Mouse (Mus musculus) megakaryocyte, embryonic 14.5 days (primary cell): ENCODE results near the gene Zbtb24.

Source experiments
- FLI1 ChIP-seq: IDR thresholded peaks from 2 replicates; pipeline ENCODE4 v1.6.1; 2012; ENCODE audit warnings: low read length, inconsistent platforms, mixed read lengths
- GATA1 ChIP-seq: IDR thresholded peaks from 3 replicates; pipeline ENCODE4 v1.6.1; 2012; ENCODE audit warnings: mixed read lengths, low read length, inconsistent platforms, borderline replicate concordance

- no peak for TF ChIP-seq GATA1
- no peak for TF ChIP-seq FLI1
Observed at GRCm38 (mm10) chr10:41504996-41505395, 54.8 kb downstream of the Zbtb24 start.
